ENCODE assay signal across 35 mouse cellular contexts in genomic region chr7:98426641-98427040, GRCm38 (mm10). TPM values are rescaled to one million over a fixed set of nuclear protein-coding genes. Genes with fewer than 3 reads are reported as not detected.
DNase-seq lines count a peak whose midpoint lies in the region; TF ChIP-seq lines count a peak whose summit lies in the region.
"Had no signal": no experiment of that assay in that cellular context is flagged by ENCODE, and none has a peak within 500 bp of the region (broad histone marks: within the 10 kb centered on the region; RNA-seq: fewer than 3 reads in every experiment).

No protein-coding gene starts in this region.

- intact Hi-C loops in heart, postnatal 25 days (cut with DNase I) = loop anchor here (5.0 kb wide), 1 partner anchor 139 kb away; no protein-coding TSS in a partner anchor
- intact Hi-C loops in left cerebral cortex, postnatal 4 days (cut with DNase I) = no loop called here
- intact Hi-C loops in left cerebral cortex, postnatal 36 days (cut with DNase I) = no loop called here

- no peak overlapping the region for H3K4me3 ChIP-seq in small intestine, adult 2 months (ENCODE audit: low read depth, low read length)
- H3K4me3 ChIP-seq: embryonic facial prominence, embryonic 10.5 days; embryonic facial prominence, embryonic 13.5 days; erythroblast, embryonic 14.5 days; forebrain, embryonic 12.5 days; forebrain, embryonic 15.5 days; gastrocnemius, adult 2 months; heart, adult 2 months; heart, embryonic 10.5 days; heart, embryonic 13.5 days; hindbrain, embryonic 13.5 days had no signal

- DNase-seq in heart, adult 11 months = peak; percentile 89
- DNase-seq in heart, postnatal 25 days (ENCODE audit: low spot score) = no peak
- peak; percentile 59 for DNase-seq in left cerebral cortex, postnatal 4 days
- no peak for DNase-seq in left cerebral cortex, postnatal 36 days (ENCODE audit: low spot score in 2 of 2)
- peak; percentile 5 for DNase-seq in urinary bladder, postnatal 10 days (ENCODE audit: low spot score)
- no peak for DNase-seq in urinary bladder, postnatal 14 days (ENCODE audit: low spot score)
- DNase-seq in testis, postnatal 14 days (ENCODE audit: low spot score) = no peak
- DNase-seq: adrenal gland, adult 2 months; adrenal gland, postnatal 14 days; cerebellum, adult 18-20 months; cerebellum, adult 9-10 months; cerebellum, postnatal 25 days; embryo, embryonic 11 days; gastrocnemius, adult 2 months; gastrocnemius, postnatal 25 days; heart, adult 2 months; heart, postnatal 14 days had no signal

- WGBS in small intestine, adult 2 months = 79% methylated on average over 5 of the region's 5 CpGs

- no peaks in the 10 kb centered on the region for H3K36me3 ChIP-seq in small intestine, adult 2 months (ENCODE audit: control insufficient read depth, insufficient read depth, low read length)
- H3K36me3 ChIP-seq: embryonic facial prominence, embryonic 10.5 days; embryonic facial prominence, embryonic 13.5 days; forebrain, embryonic 12.5 days; forebrain, embryonic 15.5 days; heart, embryonic 10.5 days; heart, embryonic 13.5 days; hindbrain, embryonic 13.5 days had no signal

- 0 out of 2 replicates have a peak overlapping the region, but pooled peaks have one; percentile 40 for H3K27ac ChIP-seq in small intestine, adult 2 months (ENCODE audit: insufficient read depth, low read depth, low read length)
- H3K27ac ChIP-seq: embryonic facial prominence, embryonic 10.5 days; embryonic facial prominence, embryonic 13.5 days; forebrain, embryonic 12.5 days; forebrain, embryonic 15.5 days; gastrocnemius, adult 2 months; heart, adult 2 months; heart, embryonic 10.5 days; heart, embryonic 13.5 days; hindbrain, embryonic 13.5 days had no signal

- no peaks in the 10 kb centered on the region for H3K27me3 ChIP-seq in small intestine, adult 2 months (ENCODE audit: control insufficient read depth, insufficient read depth, low read length)
- H3K27me3 ChIP-seq: embryonic facial prominence, embryonic 13.5 days; forebrain, embryonic 15.5 days had no signal

- no peak for TF ChIP-seq POLR2A in small intestine, adult 2 months (IDR thresholded peaks at IDR 0.05; ENCODE audit: low read depth, low read length)

- TF ChIP-seq CTCF in small intestine, adult 2 months (IDR thresholded peaks at IDR 0.05; ENCODE audit: extremely low read depth, insufficient read length, insufficient replicate concordance, low read depth, low read length) = no peak

- peaks cover 6% of the 10 kb centered on the region; the same call in 1 of the 2 replicates for H3K4me1 ChIP-seq in small intestine, adult 2 months (ENCODE audit: control insufficient read depth, insufficient read depth, insufficient read length, low read length)

RNA-seq across cellular contexts. Expression of gene Gucy2d, which starts 13.6 kb away (rescaled TPM):
- under 1 TPM in 1 of 2 experiments, not detected in 1; 0.08 TPM for total RNA-seq in heart, postnatal 25 days (2021)
- total RNA-seq in left cerebral cortex, postnatal 4 days (2021) = under 1 TPM in 1 of 2 experiments, not detected in 1; 0.24 TPM
- under 1 TPM in 1 of 2 experiments, not detected in 1; 0.11 TPM for total RNA-seq in left cerebral cortex, postnatal 36 days (2021)
- not detected in 2 replicates for polyA plus RNA-seq in small intestine, adult 2 months (2012; rRNA removed)
- total RNA-seq: adrenal gland, adult 2 months; adrenal gland, postnatal 14 days; adrenal gland, postnatal 4 days; hematopoietic stem cell, adult 5-6 weeks; MEL had no signal
- polyA plus RNA-seq: adrenal gland, adult 2 months; C2C12; CD4-positive, CD25-positive, alpha-beta regulatory T cell, adult 4 months; cortical plate, adult 2 months; embryonic facial prominence, embryonic 10.5 days; embryonic facial prominence, embryonic 13.5 days; erythroblast, embryonic 14.5 days; forebrain, embryonic 12.5 days; forebrain, embryonic 15.5 days; gonadal fat pad, adult 2 months; heart, embryonic 10.5 days; heart, embryonic 13.5 days; heart, embryonic 16.5 days; inflammation-experienced regulatory T-cells, adult 6 months had no signal

Comparison
In these comparisons a context has a peak if more than half of its experiments do, and no peak if none do; other contexts are left out.
1. DNase-seq: peak in heart, adult 11 months (single experiment), left cerebral cortex, postnatal 4 days (single experiment) and urinary bladder, postnatal 10 days (single experiment); none in heart, postnatal 25 days (single experiment), left cerebral cortex, postnatal 36 days (0 of 2), urinary bladder, postnatal 14 days (single experiment) and testis, postnatal 14 days (single experiment).